Mouse (Mus musculus) forebrain, embryonic 14.5 days (tissue): Measurements from ENCODE around the gene Cdkn2c. TPM values are rescaled to one million over a fixed set of nuclear protein-coding genes. Genes with fewer than 3 reads are reported as not detected.
A peak's percentile ranks its signal among the peaks of the same experiment; 100 is the strongest.

Experiments used
- ATAC-seq: fragments of 200-750 bp; cut with Nextera tagmentation; 2 replicates; pipeline ENCODE4 v1.8.0; 2017; ENCODE audit warnings: mild to moderate bottlenecking, moderate library complexity
- DNase-seq: peaks from one replicate; pipeline ENCODE4 v3.0.0-alpha.2; 2015; ENCODE audit warnings: low spot score
- H3K27ac ChIP-seq: fragments of 300-500 bp; sonication (generic); 2 replicates; pipeline ENCODE4 v1.5.1; 2014; ENCODE audit warnings: low read depth, mild to moderate bottlenecking, control low read depth, low read length, moderate library complexity
- H3K27me3 ChIP-seq: fragments of 300-500 bp; sonication (generic); replicated peaks from 2 replicates; pipeline ENCODE4 v1.6.1; 2014; ENCODE audit warnings: low read length, control low read depth, mixed read lengths; ENCODE audit not compliant: control insufficient read depth, insufficient read depth
- H3K36me3 ChIP-seq: fragments of 300-500 bp; sonication (generic); 2 replicates; pipeline ENCODE4 v1.6.1; 2014; ENCODE audit warnings: low read length, control low read depth; ENCODE audit not compliant: control insufficient read depth, insufficient read depth
- H3K4me1 ChIP-seq: fragments of 300-500 bp; sonication (generic); 2 replicates; pipeline ENCODE4 v1.6.1; 2014; ENCODE audit warnings: antibody characterized with exemption, low read length, control low read depth; ENCODE audit not compliant: control insufficient read depth, insufficient read depth
- H3K4me2 ChIP-seq: fragments of 300-500 bp; sonication (generic); 2 replicates; pipeline ENCODE4 v1.6.1; 2014; ENCODE audit warnings: mild to moderate bottlenecking, control low read depth, low read length
- H3K4me3 ChIP-seq: fragments of 300-500 bp; sonication (generic); 2 replicates; pipeline ENCODE4 v1.5.1; 2014; ENCODE audit warnings: low read depth, low read length, control low read depth
- H3K9ac ChIP-seq: fragments of 300-500 bp; sonication (generic); 2 replicates; pipeline ENCODE4 v1.6.1; 2014; ENCODE audit warnings: mild to moderate bottlenecking, low read length, control low read depth, moderate library complexity
- H3K9me3 ChIP-seq: fragments of 300-500 bp; sonication (generic); replicated peaks from 2 replicates; pipeline ENCODE4 v1.6.1; 2016; ENCODE audit warnings: low read length, control low read depth, mixed read lengths; ENCODE audit not compliant: control insufficient read depth
- WGBS: fragments of 180-500 bp; shearing (Covaris S2); extraction: QIAGEN DNeasy Blood & Tissue Kit; methylation state at CpG from one replicate; pipeline ENCODE4 v1.1.7; 2014; 5-methylcytosine and 5-hydroxymethylcytosine counted together
- polyA plus RNA-seq: library from polyadenylated mRNA; unstranded; fragments of >200 nt; fragmentation: Nextera tagmentation; extraction: Ambion mirVana; gene quantifications from 2 replicates; pipeline ENCODE4 v1.2.1, GENCODE M21; 2014

Gene Cdkn2c
- polyA plus RNA-seq, 1 experiment from 2014 or later: 9.9 TPM

GRCm38 (mm10) chr4:109674097-109674496, 7.1 kb upstream of the Cdkn2c start:
- Histone ChIP-seq H3K27ac (no peak overlapping the region), H3K4me2 (no peak overlapping the region), H3K36me3 (no peaks in the 10 kb centered on the region), H3K9me3 (no peaks in the 10 kb centered on the region), H3K4me1 (peaks cover 3% of the 10 kb centered on the region; the same call in 1 of the 2 replicates), H3K27me3 (no peaks in the 10 kb centered on the region), H3K9ac (no peak overlapping the region), H3K4me3 (no peak overlapping the region)
- DNase-seq: no peak
- WGBS: 77% methylated on average over 2 of the region's 2 CpGs
- no peak for ATAC-seq

DNA sequence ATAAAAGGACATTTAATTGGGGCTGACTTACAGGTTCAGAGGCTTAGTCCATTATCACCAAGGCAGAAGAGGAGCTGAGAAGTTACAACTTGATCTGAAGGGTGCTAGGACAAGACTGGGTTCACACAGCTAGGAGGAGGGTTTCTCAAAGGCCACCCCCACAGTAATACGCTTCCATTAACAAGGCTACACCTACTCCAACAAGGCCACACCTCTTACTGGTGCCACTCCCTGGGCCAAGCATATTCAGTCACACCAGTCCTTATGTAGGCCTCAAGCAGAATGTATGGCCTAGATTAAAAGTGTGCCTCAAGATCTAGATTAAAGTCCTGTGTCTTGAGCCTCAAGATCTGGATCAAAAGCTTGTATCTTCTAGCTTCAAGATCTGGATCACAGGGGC, 5.0 kb upstream of the Cdkn2c start:
- Histone ChIP-seq H3K27me3 (no peaks in the 10 kb centered on the region), H3K36me3 (no peaks in the 10 kb centered on the region), H3K27ac (no peak overlapping the region), H3K4me3 (no peak overlapping the region), H3K4me2 (no peak overlapping the region), H3K9me3 (no peaks in the 10 kb centered on the region), H3K4me1 (no peaks in the 10 kb centered on the region), H3K9ac (no peak overlapping the region)
- 70% methylated on average over 1 of the region's 1 CpGs for WGBS
- DNase-seq (no peak), ATAC-seq (no peak)

DNA sequence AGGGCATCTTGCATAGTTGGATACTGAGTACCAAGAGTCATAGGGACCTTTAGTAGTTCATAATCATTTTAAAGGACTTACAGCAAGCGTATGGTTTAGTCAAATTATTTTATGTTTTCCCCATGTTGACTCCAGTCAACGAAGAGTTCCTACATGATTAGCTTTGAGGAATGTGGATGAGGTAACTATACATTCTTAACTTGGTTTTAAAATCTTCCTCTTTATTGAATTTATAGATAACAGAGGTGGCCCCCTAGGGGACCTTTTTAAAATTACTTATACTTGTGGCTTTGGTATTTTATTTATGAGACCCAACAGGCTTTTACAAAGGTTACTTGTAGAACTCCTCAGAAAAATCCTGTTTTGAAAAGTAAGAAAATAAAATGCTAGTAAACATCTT, 3.2 kb upstream of the Cdkn2c start:
- 67% methylated on average over 2 of the region's 2 CpGs for WGBS
- no peaks in the 10 kb centered on the region for H3K9me3 ChIP-seq
- no peak for DNase-seq

GRCm38 (mm10) chr4:109667518-109667917, 529 bp upstream of the Cdkn2c start:
- peak overlapping the region; percentile 81; the same call in 1 of the 2 replicates for H3K9ac ChIP-seq
- no peak overlapping the region for H3K27ac ChIP-seq
- H3K27me3 ChIP-seq: peaks cover 9% of the 10 kb centered on the region
- 55% methylated on average over 2 of the region's 2 CpGs for WGBS
- H3K9me3 ChIP-seq: no peaks in the 10 kb centered on the region
- H3K4me3 ChIP-seq: peak overlapping the region; percentile 70
- H3K36me3 ChIP-seq: no peaks in the 10 kb centered on the region
- peak overlapping the region; percentile 89 for H3K4me2 ChIP-seq
- DNase-seq (no peak), ATAC-seq (no peak)
- peaks cover 2% of the 10 kb centered on the region; the same call in 1 of the 2 replicates for H3K4me1 ChIP-seq

More for the DNA sequence above, 3.2 kb upstream of the Cdkn2c start:
- no peaks in the 10 kb centered on the region for H3K4me1 ChIP-seq
- H3K27me3 ChIP-seq: no peaks in the 10 kb centered on the region
- H3K36me3 ChIP-seq: no peaks in the 10 kb centered on the region
- ATAC-seq: no peak
- H3K4me2 ChIP-seq: no peak overlapping the region
- no peak overlapping the region for H3K27ac ChIP-seq
- no peak overlapping the region for H3K4me3 ChIP-seq
- H3K9ac ChIP-seq: no peak overlapping the region

DNA sequence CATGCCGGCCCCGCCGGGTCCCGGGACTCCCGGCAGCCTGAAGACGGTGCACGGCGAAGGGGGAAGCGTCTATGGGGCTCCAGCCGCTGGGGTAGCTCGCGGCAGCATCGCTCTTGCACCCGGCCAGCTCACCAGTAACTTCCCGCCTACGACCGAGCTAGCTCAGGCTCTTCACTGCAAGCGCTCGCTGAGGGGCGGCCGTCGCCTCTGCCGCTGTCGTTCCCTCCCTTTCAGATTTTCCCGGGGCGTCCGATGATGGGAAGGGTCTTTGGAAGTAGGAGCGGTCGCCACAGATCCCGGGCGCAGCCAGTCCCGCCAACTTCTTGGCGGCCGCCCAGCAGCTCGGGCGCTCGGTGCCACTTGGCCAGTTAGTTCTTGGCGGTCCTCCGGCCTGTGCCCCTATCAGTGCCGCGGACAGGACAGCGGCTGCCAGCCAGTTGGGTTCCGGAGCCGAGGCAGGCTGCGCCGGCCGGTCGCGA, 968 bp downstream of the Cdkn2c start:
- DNase-seq (peak; percentile 55), ATAC-seq (peak; percentile 60)
- Histone ChIP-seq H3K9me3 (no peaks in the 10 kb centered on the region), H3K4me1 (peaks cover 2% of the 10 kb centered on the region; the same call in 1 of the 2 replicates), H3K4me2 (peak overlapping the region; percentile 89), H3K27me3 (peaks cover 23% of the 10 kb centered on the region), H3K27ac (peak overlapping the region; percentile 76), H3K9ac (peak overlapping the region; percentile 81), H3K4me3 (peak overlapping the region; percentile 70), H3K36me3 (no peaks in the 10 kb centered on the region)
- WGBS: under 1% methylated on average over 46 of the region's 49 CpGs

DNA sequence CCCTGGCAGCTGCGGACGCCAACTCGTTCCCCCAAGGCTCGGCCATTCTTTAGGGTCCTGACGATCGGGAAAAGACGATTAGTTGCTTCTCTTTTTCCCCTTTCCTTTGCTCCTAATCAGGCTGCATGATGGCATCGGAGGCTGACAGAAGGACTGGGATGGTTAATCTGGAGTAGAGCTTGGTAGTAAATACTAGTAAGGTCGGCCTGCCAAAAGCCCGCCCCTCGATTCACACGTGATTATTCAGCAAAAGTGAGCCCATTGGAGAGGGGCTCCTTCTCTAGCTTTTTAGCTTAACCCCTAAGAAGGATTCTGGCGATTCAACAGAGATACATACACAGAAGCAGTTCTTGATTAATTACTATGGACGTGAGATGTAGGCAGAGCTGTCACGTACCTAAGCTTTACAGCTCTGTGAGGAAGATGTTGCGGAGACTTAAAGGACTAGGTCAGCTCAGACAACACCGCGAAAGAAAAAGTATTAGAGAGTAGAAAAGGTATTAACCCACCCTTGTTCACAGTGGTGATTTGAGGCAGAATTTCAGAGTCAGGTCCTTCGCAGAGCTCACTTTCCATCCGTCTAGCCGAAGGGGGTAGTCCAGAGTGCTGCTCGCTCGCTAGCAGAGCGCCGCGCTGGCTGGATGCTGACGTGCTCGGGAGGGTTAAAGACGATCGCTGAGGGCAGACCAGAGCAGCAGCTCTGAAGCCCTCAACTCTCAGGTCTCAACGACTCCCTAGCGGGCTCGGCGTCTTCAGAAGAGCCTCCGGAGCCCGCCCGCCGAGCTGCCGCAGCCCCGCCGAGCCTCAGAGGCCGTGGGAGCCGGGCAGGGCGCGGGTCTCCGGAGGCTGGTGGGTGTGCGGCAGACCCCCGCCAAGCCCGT, 1.6 kb downstream of the Cdkn2c start:
- peak overlapping the region; percentile 81 for H3K9ac ChIP-seq
- ATAC-seq: peak; percentile 43
- peak overlapping the region; percentile 89 for H3K4me2 ChIP-seq
- H3K4me3 ChIP-seq: peak overlapping the region; percentile 70
- under 1% methylated on average over 49 of the region's 49 CpGs for WGBS
- peak overlapping the region; percentile 76; the same call in 1 of the 2 replicates for H3K27ac ChIP-seq
- no peaks in the 10 kb centered on the region for H3K9me3 ChIP-seq
- peaks cover 26% of the 10 kb centered on the region for H3K27me3 ChIP-seq
- peak; percentile 74 for DNase-seq
- no peaks in the 10 kb centered on the region for H3K36me3 ChIP-seq
- peaks cover 2% of the 10 kb centered on the region; the same call in 1 of the 2 replicates for H3K4me1 ChIP-seq

DNA sequence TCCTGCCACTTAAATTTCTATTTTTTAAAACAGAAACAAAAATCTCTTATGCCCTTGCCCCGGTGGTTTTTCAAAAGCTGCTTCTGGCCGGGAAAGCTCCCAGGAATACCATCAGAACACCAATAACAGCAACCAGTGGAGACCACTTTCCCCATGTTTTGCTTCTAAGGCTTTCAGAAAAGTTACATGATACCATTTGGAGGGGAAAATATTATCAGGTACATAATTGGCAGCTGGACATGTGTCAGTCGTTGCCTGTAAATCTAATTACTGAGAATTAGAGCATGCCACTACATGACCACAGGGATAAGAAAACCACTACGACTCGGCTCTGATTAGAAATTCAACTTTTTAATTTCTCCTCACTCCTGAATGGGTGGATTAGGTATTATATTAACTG, 2.9 kb downstream of the Cdkn2c start:
- Histone ChIP-seq H3K27me3 (peaks cover 35% of the 10 kb centered on the region), H3K36me3 (no peaks in the 10 kb centered on the region), H3K4me1 (peaks cover 2% of the 10 kb centered on the region; the same call in 1 of the 2 replicates), H3K27ac (no peak overlapping the region), H3K4me2 (peak overlapping the region; percentile 89), H3K4me3 (peak overlapping the region; percentile 70), H3K9ac (peak overlapping the region; percentile 43), H3K9me3 (no peaks in the 10 kb centered on the region)
- WGBS: 7% methylated on average over 5 of the region's 5 CpGs
- ATAC-seq (no peak), DNase-seq (no peak)

GRCm38 (mm10) chr4:109662271-109662670, 4.7 kb downstream of the Cdkn2c start:
- no peaks in the 10 kb centered on the region for H3K36me3 ChIP-seq
- DNase-seq (no peak), ATAC-seq (no peak)
- no peak overlapping the region for H3K4me3 ChIP-seq
- H3K27me3 ChIP-seq: peaks cover 52% of the 10 kb centered on the region
- no peak overlapping the region for H3K9ac ChIP-seq
- no peaks in the 10 kb centered on the region for H3K9me3 ChIP-seq
- H3K27ac ChIP-seq: no peak overlapping the region
- WGBS: 27% methylated on average over 5 of the region's 5 CpGs
- H3K4me1 ChIP-seq: peaks cover 5% of the 10 kb centered on the region
- H3K4me2 ChIP-seq: no peak overlapping the region

- H3K36me3 ChIP-seq: no peaks in the 10 kb centered on the region
- ATAC-seq: no peak
- no peak overlapping the region for H3K27ac ChIP-seq
- H3K4me2 ChIP-seq: no peak overlapping the region
- DNase-seq: no peak
- WGBS: 38% methylated on average over 5 of the region's 5 CpGs
- peaks cover 63% of the 10 kb centered on the region for H3K27me3 ChIP-seq
- no peaks in the 10 kb centered on the region for H3K9me3 ChIP-seq
- no peak overlapping the region for H3K9ac ChIP-seq
- no peak overlapping the region for H3K4me3 ChIP-seq
- peaks cover 10% of the 10 kb centered on the region for H3K4me1 ChIP-seq
Measured at GRCm38 (mm10) chr4:109661183-109661582, 5.8 kb downstream of the Cdkn2c start.
